Mouse (Mus musculus) left cerebral cortex, adult 18-20 months (tissue): ENCODE results near the gene Ptprk. TPM values are rescaled to one million over a fixed set of nuclear protein-coding genes. Genes with fewer than 3 reads are reported as not detected.

ENCODE experiments used
- DNase-seq, 2 experiments: peaks; one replicate each; pipeline ENCODE4 v3.0.0; 2021 to 2022; ENCODE audit warnings: low spot score in 2 of 2, mixed read lengths in 1 of 2
- total RNA-seq, 2 experiments: library from RNA; stranded (reverse); gene quantifications; 2 replicates each; pipeline ENCODE4 v1.2.3; 2021

Ptprk gene
- total RNA-seq, 2 experiments from 2014 or later: 61.4 to 62.5 TPM

DNA sequence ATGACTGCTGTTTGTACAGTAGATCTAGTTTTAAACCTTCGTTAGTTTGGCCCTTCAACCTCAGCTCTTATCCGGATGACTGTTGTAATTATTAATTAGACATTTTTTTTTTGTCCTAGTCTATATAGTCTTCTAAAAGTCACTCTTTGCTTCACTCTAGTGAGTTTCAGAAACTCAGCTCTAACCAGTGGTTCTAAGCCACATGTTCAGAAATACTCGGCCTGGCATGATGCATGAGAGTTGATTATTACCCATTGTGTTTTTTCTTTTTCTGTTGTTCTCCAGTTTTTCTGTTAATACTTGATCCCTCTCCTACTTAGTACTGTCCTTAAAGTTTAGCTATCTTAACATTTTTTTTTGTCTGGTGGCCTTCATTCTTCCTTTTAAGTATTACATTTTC is 107.5 kb downstream of the Ptprk start:
- DNase-seq: no peak

GRCm38 (mm10) chr10:28184675-28185074 is 110.1 kb downstream of the Ptprk start:
- DNase-seq: no peak

- no peak for DNase-seq
These were observed 110.7 kb downstream of the Ptprk start for GRCm38 (mm10) chr10:28185326-28185725.

GRCm38 (mm10) chr10:28186018-28186800 is 111.6 kb downstream of the Ptprk start:
- DNase-seq: no peak

DNA sequence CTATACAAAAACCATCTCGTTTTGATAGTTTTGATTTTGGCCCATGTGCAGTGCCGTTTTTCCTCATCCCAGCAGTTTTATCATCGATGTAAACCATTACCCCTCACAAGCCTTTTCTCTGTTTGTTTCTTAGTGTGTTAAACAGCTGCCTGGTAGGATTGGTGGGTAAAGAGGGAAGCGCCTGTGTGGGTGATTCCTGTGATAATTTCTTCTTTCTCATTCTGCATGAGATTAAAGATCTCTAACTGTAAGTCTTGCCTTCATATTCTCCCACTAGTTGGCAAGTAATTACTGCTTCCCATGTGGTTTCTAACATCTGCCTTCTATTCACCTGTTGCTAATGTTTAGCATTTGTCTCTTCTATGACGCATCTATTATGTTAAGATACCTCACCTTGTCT is 116.8 kb downstream of the Ptprk start:
- DNase-seq: no peak

DNA sequence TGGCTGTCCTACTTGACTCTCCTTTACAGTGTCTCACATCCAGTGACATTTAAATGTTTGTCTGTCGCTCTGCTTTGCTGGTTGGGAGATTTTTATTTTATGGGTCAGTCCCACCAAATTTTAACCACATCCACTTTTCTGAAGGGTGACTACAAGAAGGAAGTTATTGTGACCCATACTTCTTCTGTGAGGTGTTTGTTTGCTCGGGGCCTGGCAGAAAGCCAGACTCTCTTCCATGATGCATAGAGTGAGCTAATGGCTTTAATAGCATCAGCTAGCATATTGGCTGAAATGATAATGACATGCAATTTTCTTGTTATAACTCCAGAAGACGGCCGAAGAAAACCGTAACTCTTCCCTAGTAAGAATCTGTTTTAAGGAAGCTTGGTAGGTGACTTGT is 119.0 kb downstream of the Ptprk start:
- no peak for DNase-seq

DNA sequence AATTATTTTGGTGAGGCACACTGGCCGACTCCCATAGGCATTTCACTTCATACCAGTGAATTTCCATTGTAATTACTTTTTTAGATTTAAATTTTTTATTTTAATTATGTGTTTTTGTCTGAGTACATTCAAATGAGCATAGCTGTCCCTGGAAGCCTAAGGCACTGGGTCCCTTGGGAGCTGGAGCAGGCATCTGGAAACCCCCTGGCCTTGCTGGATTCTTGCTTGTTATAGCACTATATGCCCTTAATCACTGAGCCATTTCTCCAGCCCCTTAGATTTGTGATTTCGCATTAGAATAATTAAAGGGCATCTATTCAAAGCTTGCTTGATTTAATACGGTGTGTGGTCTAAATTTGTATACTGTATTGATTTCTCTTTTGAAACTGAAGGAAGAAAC is 126.0 kb downstream of the Ptprk start:
- no peak for DNase-seq

DNA sequence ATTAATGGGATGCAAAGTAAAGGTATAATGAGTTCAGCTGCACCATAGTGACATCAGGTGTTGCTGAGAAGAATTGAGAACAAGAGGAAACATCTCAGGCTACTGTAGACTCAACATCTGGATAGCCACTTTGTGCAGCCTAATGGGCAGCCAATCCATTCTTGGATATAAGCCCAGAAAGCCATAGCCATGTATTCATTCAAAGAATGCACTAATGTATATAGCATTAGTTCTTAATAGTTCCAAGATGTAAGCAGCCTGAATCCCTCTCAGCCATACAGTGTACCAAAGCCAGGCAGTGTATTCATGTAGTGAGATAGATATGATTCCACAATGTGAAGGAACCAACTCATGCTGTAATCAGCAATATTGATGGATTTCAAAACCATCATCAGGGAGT is 134.8 kb downstream of the Ptprk start:
- DNase-seq: no peak

- no peak for DNase-seq
These were observed 137.5 kb downstream of the Ptprk start for GRCm38 (mm10) chr10:28212083-28212482.

GRCm38 (mm10) chr10:28215153-28215552 is 140.5 kb downstream of the Ptprk start:
- DNase-seq: no peak

DNA sequence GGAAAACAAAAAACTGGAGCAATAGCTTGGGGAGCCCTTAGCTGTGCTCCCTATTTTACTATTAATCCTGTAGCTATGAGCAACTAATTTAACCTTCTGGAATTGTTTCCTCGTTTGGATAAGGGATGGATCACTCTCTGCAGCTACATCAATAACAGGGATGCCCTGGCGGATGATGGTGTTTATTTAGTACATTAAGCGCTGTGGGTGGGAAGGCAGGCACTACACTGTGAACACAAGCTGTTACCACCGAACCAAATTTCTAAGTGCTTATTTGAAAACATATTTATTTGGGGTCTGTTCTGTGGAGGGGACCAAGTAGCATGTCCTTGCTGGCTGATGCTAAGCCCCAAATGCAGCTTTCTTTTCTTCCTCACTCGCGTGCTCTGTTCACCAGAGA is 149.0 kb downstream of the Ptprk start:
- no peak for DNase-seq

- DNase-seq: no peak
These were observed 149.8 kb downstream of the Ptprk start for GRCm38 (mm10) chr10:28224376-28224775.

- no peak for DNase-seq
These were observed 151.0 kb downstream of the Ptprk start for GRCm38 (mm10) chr10:28225536-28226075.

DNA sequence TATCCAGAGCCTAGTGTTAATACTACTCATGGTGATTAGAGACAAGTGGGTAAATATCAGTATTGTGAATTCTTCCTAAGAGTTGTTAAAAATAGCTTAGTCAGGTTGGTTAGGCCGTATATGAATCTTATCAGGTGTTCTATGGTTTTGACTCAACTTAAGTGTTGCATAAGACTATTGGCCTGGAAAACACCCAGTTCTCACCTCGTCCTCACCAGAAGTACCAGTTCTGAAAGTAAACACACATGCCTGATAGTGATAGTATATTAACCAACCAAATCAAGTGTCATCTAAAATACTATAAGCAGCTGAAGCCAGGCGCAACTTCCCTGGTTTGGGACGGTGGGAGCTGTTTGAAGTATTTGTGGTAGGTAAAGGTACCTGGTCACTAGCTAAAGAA is 153.1 kb downstream of the Ptprk start:
- no peak for DNase-seq

DNA sequence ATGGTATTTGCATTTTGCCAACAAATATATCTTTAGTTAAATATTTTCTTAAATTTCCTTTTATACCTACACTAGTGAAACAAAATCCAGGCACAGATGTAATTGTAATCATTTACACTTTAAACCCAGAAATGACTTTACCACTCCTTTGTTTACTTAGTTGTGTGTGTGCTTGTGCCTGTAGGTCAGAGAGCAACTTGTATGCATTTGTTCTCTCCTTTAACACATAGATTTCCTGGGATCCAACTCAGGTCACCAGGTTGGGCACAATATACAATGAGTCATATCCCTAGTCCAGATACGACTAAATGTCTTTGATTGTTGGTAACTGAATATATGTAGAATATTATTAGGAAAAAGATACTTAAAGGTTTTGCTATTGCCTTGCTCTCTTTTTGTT is 153.6 kb downstream of the Ptprk start:
- DNase-seq: no peak

DNA sequence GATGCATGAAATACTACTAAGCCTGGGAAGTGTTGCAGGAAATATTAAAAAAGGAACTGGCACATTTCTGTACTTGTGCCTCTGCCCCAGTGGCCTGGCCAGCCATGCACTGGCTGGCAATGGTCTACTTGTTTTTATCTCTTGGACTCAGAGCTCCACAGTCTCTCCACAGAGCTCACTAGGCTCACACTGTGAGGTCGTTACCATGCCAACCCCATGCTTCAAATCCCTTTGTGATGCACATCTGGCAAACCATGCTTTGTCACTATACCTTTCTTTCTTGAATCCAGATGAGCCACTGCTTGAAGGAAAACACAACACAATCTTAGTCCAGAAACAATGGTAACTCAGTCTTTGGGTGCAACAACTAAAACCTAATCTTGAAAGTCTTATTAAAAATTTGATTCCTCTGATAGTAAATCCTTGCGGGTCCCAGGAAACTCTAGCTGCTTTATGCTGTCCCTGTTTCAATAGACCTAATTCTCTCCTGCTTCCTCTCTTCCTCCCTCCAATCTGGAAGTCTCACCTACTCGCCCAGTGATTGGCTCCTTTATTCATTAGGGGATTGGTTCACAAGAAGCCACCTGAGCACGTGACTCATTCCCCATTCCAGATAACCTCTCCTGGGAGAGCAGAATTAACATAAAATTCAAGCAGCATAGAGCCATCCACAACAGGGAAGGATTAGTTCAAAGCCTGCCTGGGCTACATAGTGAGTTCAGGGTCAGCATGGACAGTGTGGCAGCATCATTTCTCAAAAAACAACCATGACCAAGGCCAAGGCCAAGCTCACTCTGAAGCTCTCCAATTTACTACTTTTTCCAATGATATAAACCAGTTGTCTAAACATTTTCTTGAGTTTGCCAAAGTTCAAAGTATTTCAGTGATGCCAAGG is 157.9 kb downstream of the Ptprk start:
- no peak for DNase-seq

GRCm38 (mm10) chr10:28249047-28249446 is 174.4 kb downstream of the Ptprk start:
- no peak for DNase-seq

DNA sequence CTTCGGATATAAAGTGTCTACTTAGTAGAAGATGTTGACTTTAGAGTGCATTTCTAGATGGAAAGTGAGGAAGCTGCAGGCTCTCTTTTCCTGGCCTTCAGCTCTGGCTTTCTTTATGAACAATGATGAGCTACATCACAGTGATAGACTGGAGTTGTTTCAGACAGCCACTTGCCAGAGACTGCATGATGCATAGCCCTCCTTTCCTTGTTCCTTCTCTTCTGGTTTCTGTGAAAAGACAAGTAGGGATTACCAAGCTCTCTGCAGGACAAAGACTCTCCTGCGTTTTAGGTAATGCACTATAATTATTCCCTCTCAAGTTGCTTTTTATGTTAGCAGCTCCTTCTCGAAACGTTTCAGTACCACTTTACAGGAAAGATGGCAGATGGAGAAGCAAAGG is 176.8 kb downstream of the Ptprk start:
- no peak for DNase-seq

DNA sequence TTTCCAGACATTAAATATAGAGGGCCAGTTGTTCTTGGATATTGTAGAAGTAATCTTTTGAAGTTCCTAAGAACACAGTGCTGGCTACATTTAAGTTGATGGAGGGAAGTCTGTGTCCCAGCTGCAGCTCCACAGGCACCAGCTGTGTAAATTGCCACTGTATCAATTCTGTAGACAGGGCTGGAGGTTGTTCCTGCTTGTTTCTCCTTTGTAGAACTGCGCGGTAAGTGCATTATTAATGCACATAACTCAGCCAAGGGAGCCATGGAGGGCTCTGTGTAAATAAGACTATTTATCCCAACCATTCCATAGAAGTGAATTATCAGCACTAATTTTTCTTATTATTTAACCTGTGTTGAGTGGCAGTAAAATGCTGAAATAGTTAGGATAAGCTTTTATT is 186.0 kb downstream of the Ptprk start:
- no peak for DNase-seq

DNA sequence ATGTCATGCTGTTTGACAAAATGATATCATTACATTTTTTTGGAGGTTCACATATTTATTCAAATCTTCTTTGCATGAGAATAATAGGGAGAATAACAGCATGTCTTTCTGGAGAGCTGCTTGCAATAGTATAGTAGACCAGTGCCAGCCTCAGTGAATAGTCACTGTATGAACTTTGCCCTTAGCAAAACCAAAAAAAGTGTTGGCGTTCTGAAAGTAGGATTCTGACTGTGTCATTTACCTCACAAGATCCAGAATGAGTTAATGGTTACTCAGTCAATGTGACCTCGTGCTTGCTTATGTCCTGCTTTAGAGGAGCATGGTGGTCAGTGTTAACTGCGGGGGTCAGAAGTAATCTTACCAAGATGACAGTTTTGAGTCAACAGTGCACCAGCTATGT is 187.5 kb downstream of the Ptprk start:
- no peak for DNase-seq

DNA sequence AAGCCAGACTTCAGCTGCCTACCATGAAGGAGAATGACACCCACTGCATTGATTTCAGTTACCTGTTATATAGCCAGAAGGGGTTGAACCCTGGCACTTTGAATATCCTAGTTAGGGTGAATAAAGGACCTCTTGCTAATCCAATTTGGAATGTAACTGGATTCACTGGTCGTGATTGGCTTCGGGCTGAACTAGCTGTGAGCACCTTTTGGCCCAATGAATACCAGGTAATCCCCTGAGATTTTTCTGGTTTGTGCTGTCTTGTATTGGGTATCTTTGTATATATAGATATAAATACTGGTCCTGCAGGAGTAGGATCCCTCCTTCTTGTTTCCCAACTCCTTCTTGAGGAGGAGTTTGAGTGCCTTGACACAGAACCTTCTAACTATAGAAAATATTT is 188.9 kb downstream of the Ptprk start:
- no peak for DNase-seq

GRCm38 (mm10) chr10:28270273-28270672 is 195.7 kb downstream of the Ptprk start:
- DNase-seq: no peak
